Mouse (Mus musculus) ES-Bruce4 (cell line): ENCODE measurements around the gene Eef1b2.

Experiments
- EP300 ChIP-seq: IDR thresholded peaks from 2 replicates; pipeline ENCODE4 v1.6.1; 2011; ENCODE audit warnings: low read depth, low read length; ENCODE audit not compliant: insufficient read depth
- POLR2A ChIP-seq: IDR thresholded peaks from one replicate; pipeline ENCODE4 v1.8.1; 2011; ENCODE audit warnings: low read length; ENCODE audit not compliant: insufficient read depth

DNA sequence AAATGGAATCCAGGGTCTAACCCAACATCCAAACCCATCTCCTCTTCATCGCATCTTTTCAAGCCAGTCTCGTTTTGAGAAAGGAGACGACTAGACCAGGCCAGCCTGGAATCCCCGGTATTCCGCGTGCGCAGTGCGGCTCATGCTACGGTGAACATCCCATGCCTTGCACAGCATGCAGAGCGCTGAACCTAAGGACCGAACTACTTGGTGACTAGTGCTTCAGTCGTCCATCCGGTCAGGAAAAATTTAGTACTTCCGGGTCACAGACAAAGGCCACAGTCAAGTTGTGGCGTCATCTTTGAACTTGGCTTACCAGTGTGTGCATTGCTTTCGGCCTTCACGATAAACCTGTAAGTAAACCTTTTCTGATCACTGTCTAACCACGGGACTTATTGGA lies 23.7 kb downstream of the Eef1b2 start:
- TF ChIP-seq POLR2A (no peak), EP300 (no peak)
